Mouse (Mus musculus) embryonic fibroblast, embryonic 13.5 days (primary cell): ENCODE measurements around the gene Cd3d.

Experiments used
- CTCF ChIP-seq: IDR thresholded peaks from 2 replicates; pipeline ENCODE4 v1.5.1; 2011; ENCODE audit warnings: mild to moderate bottlenecking, control low read depth, low read length, moderate library complexity, borderline replicate concordance; ENCODE audit not compliant: insufficient read depth
- POLR2A ChIP-seq: IDR thresholded peaks from 2 replicates; pipeline ENCODE4 v1.6.1; 2011; ENCODE audit warnings: low read depth, mild to moderate bottlenecking, control low read depth, low read length, moderate library complexity

- TF ChIP-seq CTCF (no peak), POLR2A (no peak)
Observed at GRCm38 (mm10) chr9:44986976-44987375, 5.4 kb downstream of the Cd3d start.
